In the genomic region with DNA sequence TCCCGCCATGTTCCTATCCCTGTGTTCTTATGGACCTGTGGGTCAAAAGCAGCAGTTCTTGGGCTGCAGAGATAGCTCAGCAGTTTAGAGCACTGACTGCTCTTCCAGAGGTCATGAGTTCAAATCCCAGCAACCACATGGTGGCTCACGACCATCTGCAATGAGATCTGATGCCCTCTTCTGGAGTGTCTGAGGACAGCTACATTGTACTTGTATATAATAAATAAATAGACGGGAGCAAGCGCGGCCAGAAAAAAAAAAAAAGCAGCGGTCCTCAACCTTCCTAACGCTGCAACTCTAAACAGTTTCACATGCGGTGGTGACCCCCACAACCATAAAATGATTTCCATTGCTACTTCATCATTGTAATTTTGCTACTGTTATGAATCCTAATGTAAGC, we compare ENCODE assay signal across 9 mouse cellular contexts. TPM values are rescaled to one million over a fixed set of nuclear protein-coding genes. Genes with fewer than 3 reads are reported as not detected.
DNase-seq lines count a peak whose midpoint lies in the region; ATAC-seq and TF ChIP-seq lines count a peak whose summit lies in the region.
"Had no signal": no experiment of that assay in that cellular context is flagged by ENCODE, and none has a peak within 500 bp of the region (broad histone marks: within the 10 kb centered on the region; RNA-seq: fewer than 3 reads in every experiment).

No protein-coding gene starts in this region.

- H3K4me1 ChIP-seq in hindbrain, embryonic 10.5 days (replicated peaks) = peaks cover 24% of the 10 kb centered on the region
- no peaks in the 10 kb centered on the region for H3K4me1 ChIP-seq in hindbrain, embryonic 11.5 days (replicated peaks; ENCODE audit: control insufficient read depth, insufficient read depth, low read length)
- H3K4me1 ChIP-seq in cortical plate, adult 2 months (ENCODE audit: control insufficient read depth, insufficient read depth, low read length) = peaks cover 4% of the 10 kb centered on the region; the same call in 1 of the 2 replicates
- H3K4me1 ChIP-seq in intestine, embryonic 15.5 days (replicated peaks) = no peaks in the 10 kb centered on the region; the same call in 1 of the 2 replicates
- peaks cover 8% of the 10 kb centered on the region; the same call in 1 of the 2 replicates for H3K4me1 ChIP-seq in midbrain, embryonic 16.5 days (ENCODE audit: control insufficient read depth, insufficient read depth, low read length)

- no peak for TF ChIP-seq CTCF in cortical plate, adult 2 months (IDR thresholded peaks at IDR 0.05; ENCODE audit: extremely low read depth, insufficient read depth, low read length)

- no peaks in the 10 kb centered on the region for H3K9me3 ChIP-seq in hindbrain, embryonic 10.5 days
- no peaks in the 10 kb centered on the region for H3K9me3 ChIP-seq in hindbrain, embryonic 11.5 days (ENCODE audit: control insufficient read depth, low read length)
- no peaks in the 10 kb centered on the region for H3K9me3 ChIP-seq in intestine, embryonic 15.5 days
- no peaks in the 10 kb centered on the region for H3K9me3 ChIP-seq in midbrain, embryonic 16.5 days (replicated peaks; ENCODE audit: control insufficient read depth, low read length, poor library complexity, severe bottlenecking)

- H3K36me3 ChIP-seq in hindbrain, embryonic 10.5 days = no peaks in the 10 kb centered on the region
- no peaks in the 10 kb centered on the region for H3K36me3 ChIP-seq in hindbrain, embryonic 11.5 days (ENCODE audit: control insufficient read depth, insufficient read depth, low read length)
- H3K36me3 ChIP-seq in intestine, embryonic 15.5 days = no peaks in the 10 kb centered on the region
- no peaks in the 10 kb centered on the region for H3K36me3 ChIP-seq in midbrain, embryonic 16.5 days (ENCODE audit: control insufficient read depth, insufficient read depth, low read length)

- peak overlapping the region; percentile 84 for H3K4me3 ChIP-seq in hindbrain, embryonic 10.5 days
- H3K4me3 ChIP-seq in hindbrain, embryonic 11.5 days (ENCODE audit: low read depth, low read length) = no peak overlapping the region
- H3K4me3 ChIP-seq in cortical plate, adult 2 months (ENCODE audit: insufficient read depth, low read length) = peak overlapping the region; percentile 64
- peak overlapping the region; percentile 80 for H3K4me3 ChIP-seq in intestine, embryonic 15.5 days (replicated peaks)
- H3K4me3 ChIP-seq in midbrain, embryonic 16.5 days (ENCODE audit: low read depth, low read length) = peak overlapping the region; percentile 73; the same call in 1 of the 2 replicates

- H3K27me3 ChIP-seq in hindbrain, embryonic 10.5 days (ENCODE audit: insufficient read depth, poor library complexity, severe bottlenecking) = peaks cover 9% of the 10 kb centered on the region; the same call in 1 of the 2 replicates
- H3K27me3 ChIP-seq in hindbrain, embryonic 11.5 days (ENCODE audit: control insufficient read depth, insufficient read depth, low read length) = no peaks in the 10 kb centered on the region
- no peaks in the 10 kb centered on the region for H3K27me3 ChIP-seq in intestine, embryonic 15.5 days (replicated peaks)
- H3K27me3 ChIP-seq in midbrain, embryonic 16.5 days (ENCODE audit: control insufficient read depth, insufficient read depth, low read depth, low read length) = no peaks in the 10 kb centered on the region

- no peak overlapping the region for H3K9ac ChIP-seq in hindbrain, embryonic 11.5 days (ENCODE audit: low read depth, low read length)
- H3K9ac ChIP-seq in intestine, embryonic 15.5 days = 0 out of 2 replicates have a peak overlapping the region, but pooled peaks have one; percentile 88
- no peak overlapping the region for H3K9ac ChIP-seq in midbrain, embryonic 16.5 days (ENCODE audit: low read depth, low read length)

- ATAC-seq in hindbrain, embryonic 11.5 days (ENCODE audit: low FRiP score) = no peak
- ATAC-seq in intestine, embryonic 15.5 days = no peak
- ATAC-seq in midbrain, embryonic 16.5 days = no peak

- WGBS in hindbrain, embryonic 10.5 days = 89% methylated on average over 8 of the region's 8 CpGs
- WGBS in hindbrain, embryonic 11.5 days = 93% methylated on average over 8 of the region's 8 CpGs
- WGBS in intestine, embryonic 15.5 days = 71% methylated on average over 8 of the region's 8 CpGs
- 89% methylated on average over 8 of the region's 8 CpGs for WGBS in midbrain, embryonic 16.5 days

- no peak for DNase-seq in hindbrain, embryonic 10.5 days (ENCODE audit: low spot score)
- DNase-seq in hindbrain, embryonic 11.5 days (ENCODE audit: low spot score) = no peak
- DNase-seq in embryo, embryonic 9.5 days (ENCODE audit: extremely low spot score) = no peak
- no peak for DNase-seq in urinary bladder, postnatal 25 days (ENCODE audit: low spot score)
- DNase-seq in spleen, postnatal 36 days (ENCODE audit: low spot score in 2 of 2) = no peak
- DNase-seq: cerebellum, adult 11 months had no signal

- no peak for TF ChIP-seq POLR2A in cortical plate, adult 2 months (IDR thresholded peaks at IDR 0.05; ENCODE audit: extremely low read depth, insufficient read depth, low read length)

- H3K27ac ChIP-seq in hindbrain, embryonic 10.5 days = peak overlapping the region; percentile 97; the same call in 1 of the 2 replicates
- no peak overlapping the region for H3K27ac ChIP-seq in hindbrain, embryonic 11.5 days (ENCODE audit: low read depth, low read length)
- no peak overlapping the region for H3K27ac ChIP-seq in cortical plate, adult 2 months (ENCODE audit: insufficient read depth, low read length)
- no peak overlapping the region for H3K27ac ChIP-seq in intestine, embryonic 15.5 days
- H3K27ac ChIP-seq in midbrain, embryonic 16.5 days (ENCODE audit: low read length) = no peak overlapping the region

- no peak overlapping the region for H3K4me2 ChIP-seq in hindbrain, embryonic 11.5 days (replicated peaks; ENCODE audit: low read depth, low read length)
- H3K4me2 ChIP-seq in intestine, embryonic 15.5 days (replicated peaks) = peak overlapping the region; percentile 89
- H3K4me2 ChIP-seq in midbrain, embryonic 16.5 days (ENCODE audit: low read length) = peak overlapping the region; percentile 76

RNA-seq across cellular contexts. Expression of gene Nenf, which starts 1.2 kb away (rescaled TPM):
- 58.6 and 75.5 TPM in 2 replicates for polyA plus RNA-seq in hindbrain, embryonic 10.5 days (2016; fragmentation: Nextera tagmentation; extraction: Ambion mirVana)
- polyA plus RNA-seq in hindbrain, embryonic 11.5 days (2014; fragmentation: Nextera tagmentation; extraction: Ambion mirVana) = 85.1 and 85.4 TPM in 2 replicates
- 170 and 175 TPM in 2 replicates for polyA plus RNA-seq in cortical plate, adult 2 months (2012; rRNA removed)
- polyA plus RNA-seq in intestine, embryonic 15.5 days (2015; fragmentation: Nextera tagmentation; extraction: Ambion mirVana) = 91.3 and 94.3 TPM in 2 replicates
- 121 and 139 TPM in 2 replicates for polyA plus RNA-seq in midbrain, embryonic 16.5 days (2015; fragmentation: Nextera tagmentation; extraction: Ambion mirVana)

RNA-seq across cellular contexts. Expression of gene Tmem206, which starts 8.9 kb away (rescaled TPM):
- polyA plus RNA-seq in hindbrain, embryonic 10.5 days (2016; fragmentation: Nextera tagmentation; extraction: Ambion mirVana) = 30.5 and 36.6 TPM in 2 replicates
- polyA plus RNA-seq in hindbrain, embryonic 11.5 days (2014; fragmentation: Nextera tagmentation; extraction: Ambion mirVana) = 35.4 and 39.7 TPM in 2 replicates
- polyA plus RNA-seq in cortical plate, adult 2 months (2012; rRNA removed) = 9.9 and 10.3 TPM in 2 replicates
- 16.4 and 16.9 TPM in 2 replicates for polyA plus RNA-seq in intestine, embryonic 15.5 days (2015; fragmentation: Nextera tagmentation; extraction: Ambion mirVana)
- 41.0 and 43.0 TPM in 2 replicates for polyA plus RNA-seq in midbrain, embryonic 16.5 days (2015; fragmentation: Nextera tagmentation; extraction: Ambion mirVana)
